ENCODE assay signal across 11 mouse cellular contexts in genomic region chr8:88009878-88010277, GRCm38 (mm10). TPM values are rescaled to one million over a fixed set of nuclear protein-coding genes. Genes with fewer than 3 reads are reported as not detected.
A peak's percentile ranks its signal among the peaks of the same experiment; 100 is the strongest.
DNase-seq lines count a peak whose midpoint lies in the region; ATAC-seq lines count a peak whose summit lies in the region.
"Had no signal": no experiment of that assay in that cellular context is flagged by ENCODE, and none has a peak within 500 bp of the region (broad histone marks: within the 10 kb centered on the region; RNA-seq: fewer than 3 reads in every experiment).

No protein-coding gene starts in this region.

- H3K4me1 ChIP-seq in heart, embryonic 12.5 days (replicated peaks) = peaks cover 12% of the 10 kb centered on the region
- peaks cover 33% of the 10 kb centered on the region for H3K4me1 ChIP-seq in kidney, embryonic 15.5 days
- H3K4me1 ChIP-seq in midbrain, embryonic 15.5 days = peaks cover 12% of the 10 kb centered on the region
- peaks cover 8% of the 10 kb centered on the region for H3K4me1 ChIP-seq in midbrain, embryonic 16.5 days (ENCODE audit: control insufficient read depth, insufficient read depth, low read length)

- H3K9me3 ChIP-seq in heart, embryonic 12.5 days (replicated peaks) = 0 out of 2 replicates have a peak, but pooled peaks cover 3% of the 10 kb centered on the region
- no peaks in the 10 kb centered on the region for H3K9me3 ChIP-seq in kidney, embryonic 15.5 days (replicated peaks)
- no peaks in the 10 kb centered on the region for H3K9me3 ChIP-seq in midbrain, embryonic 15.5 days
- H3K9me3 ChIP-seq in midbrain, embryonic 16.5 days (replicated peaks; ENCODE audit: control insufficient read depth, low read length, poor library complexity, severe bottlenecking) = 0 out of 2 replicates have a peak, but pooled peaks cover 2% of the 10 kb centered on the region
- H3K9me3 ChIP-seq: forebrain, embryonic 15.5 days had no signal

- H3K36me3 ChIP-seq in heart, embryonic 12.5 days = no peaks in the 10 kb centered on the region
- no peaks in the 10 kb centered on the region for H3K36me3 ChIP-seq in kidney, embryonic 15.5 days
- no peaks in the 10 kb centered on the region for H3K36me3 ChIP-seq in midbrain, embryonic 15.5 days (replicated peaks)
- H3K36me3 ChIP-seq in midbrain, embryonic 16.5 days (ENCODE audit: control insufficient read depth, insufficient read depth, low read length) = no peaks in the 10 kb centered on the region
- H3K36me3 ChIP-seq: forebrain, embryonic 15.5 days had no signal

- H3K9ac ChIP-seq in heart, embryonic 12.5 days = no peak overlapping the region
- H3K9ac ChIP-seq in kidney, embryonic 15.5 days = no peak overlapping the region
- no peak overlapping the region for H3K9ac ChIP-seq in midbrain, embryonic 15.5 days
- no peak overlapping the region for H3K9ac ChIP-seq in midbrain, embryonic 16.5 days (ENCODE audit: low read depth, low read length)
- H3K9ac ChIP-seq: forebrain, embryonic 15.5 days had no signal

- H3K27me3 ChIP-seq in heart, embryonic 12.5 days (replicated peaks) = 0 out of 2 replicates have a peak, but pooled peaks cover 5% of the 10 kb centered on the region
- no peaks in the 10 kb centered on the region for H3K27me3 ChIP-seq in kidney, embryonic 15.5 days
- no peaks in the 10 kb centered on the region for H3K27me3 ChIP-seq in midbrain, embryonic 15.5 days (replicated peaks)
- H3K27me3 ChIP-seq in midbrain, embryonic 16.5 days (ENCODE audit: control insufficient read depth, insufficient read depth, low read depth, low read length) = no peaks in the 10 kb centered on the region
- H3K27me3 ChIP-seq: forebrain, embryonic 15.5 days had no signal

- 44% methylated on average over 3 of the region's 3 CpGs for WGBS in heart, embryonic 12.5 days
- 54% methylated on average over 3 of the region's 3 CpGs for WGBS in kidney, embryonic 15.5 days
- 73% methylated on average over 3 of the region's 3 CpGs for WGBS in midbrain, embryonic 15.5 days
- WGBS in midbrain, embryonic 16.5 days = 61% methylated on average over 3 of the region's 3 CpGs

- DNase-seq in heart, postnatal 4 days = no peak
- DNase-seq in kidney, postnatal 10 days = no peak
- no peak for DNase-seq in ovary, adult 18-20 months (ENCODE audit: low spot score)

- peak overlapping the region; percentile 57 for H3K27ac ChIP-seq in heart, embryonic 12.5 days (ENCODE audit: poor library complexity, severe bottlenecking)
- H3K27ac ChIP-seq in kidney, embryonic 15.5 days = peak overlapping the region; percentile 51
- 0 out of 2 replicates have a peak overlapping the region, but pooled peaks have one; percentile 2 for H3K27ac ChIP-seq in midbrain, embryonic 15.5 days
- no peak overlapping the region for H3K27ac ChIP-seq in midbrain, embryonic 16.5 days (ENCODE audit: low read length)
- H3K27ac ChIP-seq: forebrain, embryonic 15.5 days; kidney, postnatal 0 days had no signal

- no peak overlapping the region for H3K4me3 ChIP-seq in heart, embryonic 12.5 days
- no peak overlapping the region for H3K4me3 ChIP-seq in kidney, embryonic 15.5 days (replicated peaks)
- H3K4me3 ChIP-seq in midbrain, embryonic 15.5 days = no peak overlapping the region
- H3K4me3 ChIP-seq in midbrain, embryonic 16.5 days (ENCODE audit: low read depth, low read length) = no peak overlapping the region
- H3K4me3 ChIP-seq: forebrain, embryonic 15.5 days had no signal

- peak; percentile 52; the same call in 1 of the 2 replicates for ATAC-seq in heart, embryonic 12.5 days (ENCODE audit: insufficient number of reproducible peaks, low FRiP score)
- ATAC-seq in kidney, embryonic 15.5 days (replicated peaks; ENCODE audit: low FRiP score) = 0 out of 2 replicates have a peak, but pooled peaks have one; percentile 5
- no peak for ATAC-seq in midbrain, embryonic 15.5 days (replicated peaks)
- no peak for ATAC-seq in midbrain, embryonic 16.5 days
- ATAC-seq: forebrain, embryonic 15.5 days had no signal

- H3K4me2 ChIP-seq in heart, embryonic 12.5 days = no peak overlapping the region
- H3K4me2 ChIP-seq in kidney, embryonic 15.5 days = no peak overlapping the region
- H3K4me2 ChIP-seq in midbrain, embryonic 15.5 days = no peak overlapping the region
- no peak overlapping the region for H3K4me2 ChIP-seq in midbrain, embryonic 16.5 days (ENCODE audit: low read length)
- H3K4me2 ChIP-seq: forebrain, embryonic 15.5 days had no signal

RNA-seq across cellular contexts. Expression of gene Zfp423, which starts 50.5 kb away (rescaled TPM):
- polyA plus RNA-seq in heart, embryonic 12.5 days (2016; fragmentation: Nextera tagmentation; extraction: Ambion mirVana) = 6.3 and 7.6 TPM in 2 replicates
- total RNA-seq in heart, postnatal 4 days (2021) = 10 to 100 TPM; 12.9 to 16.2 TPM
- polyA plus RNA-seq in kidney, embryonic 15.5 days (2015; fragmentation: Nextera tagmentation; extraction: Ambion mirVana) = 9.2 and 10.9 TPM in 2 replicates
- polyA plus RNA-seq in midbrain, embryonic 15.5 days (2015; fragmentation: Nextera tagmentation; extraction: Ambion mirVana) = 35.1 and 35.7 TPM in 2 replicates
- polyA plus RNA-seq in midbrain, embryonic 16.5 days (2015; fragmentation: Nextera tagmentation; extraction: Ambion mirVana) = 28.1 and 37.5 TPM in 2 replicates
- total RNA-seq: granulocyte monocyte progenitor cell, adult 5-6 weeks; MEL had no signal

Comparison
In these comparisons a context has a peak if more than half of its experiments do, and no peak if none do; other contexts are left out.
1. ATAC-seq: peak in heart, embryonic 12.5 days (single experiment) and kidney, embryonic 15.5 days (single experiment); none in midbrain, embryonic 15.5 days (single experiment) and midbrain, embryonic 16.5 days (single experiment).